ENCODE assay signal across 13 mouse cellular contexts in genomic region chr6:13082881-13083280, GRCm38 (mm10). TPM values are rescaled to one million over a fixed set of nuclear protein-coding genes. Genes with fewer than 3 reads are reported as not detected.
DNase-seq lines count a peak whose midpoint lies in the region; ATAC-seq lines count a peak whose summit lies in the region.
"Had no signal": no experiment of that assay in that cellular context is flagged by ENCODE, and none has a peak within 500 bp of the region (broad histone marks: within the 10 kb centered on the region; RNA-seq: fewer than 3 reads in every experiment).

No protein-coding gene starts in this region.

- H3K4me2 ChIP-seq in hindbrain, embryonic 16.5 days (ENCODE audit: low read length), result no peak overlapping the region
- H3K4me2 ChIP-seq in hindbrain, embryonic 13.5 days, result no peak overlapping the region
- H3K4me2 ChIP-seq: heart, embryonic 15.5 days; liver, embryonic 11.5 days had no signal

- H3K36me3 ChIP-seq in hindbrain, embryonic 16.5 days (ENCODE audit: control insufficient read depth, insufficient read depth, low read length), result peaks cover 48% of the 10 kb centered on the region
- H3K36me3 ChIP-seq in hindbrain, embryonic 13.5 days, result peaks cover 69% of the 10 kb centered on the region
- H3K36me3 ChIP-seq in embryonic facial prominence, embryonic 10.5 days (replicated peaks), result peaks cover 69% of the 10 kb centered on the region

- no peaks in the 10 kb centered on the region for H3K9me3 ChIP-seq in hindbrain, embryonic 16.5 days (ENCODE audit: control insufficient read depth, low read length)
- no peaks in the 10 kb centered on the region for H3K9me3 ChIP-seq in hindbrain, embryonic 13.5 days
- H3K9me3 ChIP-seq in embryonic facial prominence, embryonic 10.5 days, result no peaks in the 10 kb centered on the region
- H3K9me3 ChIP-seq: heart, embryonic 15.5 days had no signal

- 76% methylated on average over 9 of the region's 9 CpGs for whole genome bisulfite sequencing in hindbrain, embryonic 16.5 days
- 92% methylated on average over 9 of the region's 9 CpGs for WGBS in hindbrain, embryonic 13.5 days
- WGBS in embryonic facial prominence, embryonic 10.5 days, result 92% methylated on average over 9 of the region's 9 CpGs

- no peaks in the 10 kb centered on the region for H3K27me3 ChIP-seq in hindbrain, embryonic 16.5 days (replicated peaks; ENCODE audit: control insufficient read depth, insufficient read depth, low read length)
- H3K27me3 ChIP-seq in hindbrain, embryonic 13.5 days, result no peaks in the 10 kb centered on the region
- no peaks in the 10 kb centered on the region for H3K27me3 ChIP-seq in embryonic facial prominence, embryonic 10.5 days (replicated peaks; ENCODE audit: low read depth, poor library complexity, severe bottlenecking)
- H3K27me3 ChIP-seq: heart, embryonic 15.5 days had no signal

- H3K4me3 ChIP-seq in hindbrain, embryonic 16.5 days (ENCODE audit: low read length), result no peak overlapping the region
- H3K4me3 ChIP-seq in hindbrain, embryonic 13.5 days, result no peak overlapping the region
- H3K4me3 ChIP-seq in embryonic facial prominence, embryonic 10.5 days, result no peak overlapping the region
- H3K4me3 ChIP-seq: erythroblast, embryonic 14.5 days; heart, embryonic 15.5 days had no signal

- no peak overlapping the region for H3K27ac ChIP-seq in hindbrain, embryonic 16.5 days (ENCODE audit: low read depth, low read length)
- H3K27ac ChIP-seq in hindbrain, embryonic 13.5 days, result no peak overlapping the region
- H3K27ac ChIP-seq in embryonic facial prominence, embryonic 10.5 days (replicated peaks), result no peak overlapping the region
- H3K27ac ChIP-seq: heart, embryonic 15.5 days had no signal

- no peak overlapping the region for H3K9ac ChIP-seq in hindbrain, embryonic 16.5 days (ENCODE audit: low read depth, low read length)
- no peak overlapping the region for H3K9ac ChIP-seq in hindbrain, embryonic 13.5 days
- H3K9ac ChIP-seq: heart, embryonic 15.5 days had no signal

- H3K4me1 ChIP-seq in hindbrain, embryonic 16.5 days (ENCODE audit: control insufficient read depth, insufficient read depth, low read depth, low read length), result no peaks in the 10 kb centered on the region
- H3K4me1 ChIP-seq in hindbrain, embryonic 13.5 days (replicated peaks), result no peaks in the 10 kb centered on the region
- no peaks in the 10 kb centered on the region for H3K4me1 ChIP-seq in embryonic facial prominence, embryonic 10.5 days
- H3K4me1 ChIP-seq: heart, embryonic 15.5 days had no signal

- DNase-seq in cerebellum, postnatal 10 days, result peak; percentile 53 to 79
- DNase-seq in layer of hippocampus, adult 9-11 months, result peak; percentile 50
- DNase-seq in right cerebral cortex, postnatal 10 days (ENCODE audit: low spot score in 2 of 2), result peak; percentile 72 to 79
- DNase-seq in embryo, embryonic 10.5 days (ENCODE audit: low spot score), result no peak
- no peak for DNase-seq in urinary bladder, postnatal 14 days (ENCODE audit: low spot score)
- DNase-seq in embryonic facial prominence, embryonic 10.5 days (ENCODE audit: low spot score), result no peak
- DNase-seq: kidney, adult 9 months; lung, postnatal 4 days had no signal

- peak; percentile 63; the same call in 1 of the 2 replicates for ATAC-seq in hindbrain, embryonic 16.5 days
- no peak for ATAC-seq in hindbrain, embryonic 13.5 days (ENCODE audit: low FRiP score)

RNA-seq across cellular contexts. Expression of gene Tmem106b, which starts 13.3 kb away (rescaled TPM):
- 37.2 and 40.9 TPM in 2 replicates for polyA plus RNA-seq in hindbrain, embryonic 16.5 days (2015; fragmentation: Nextera tagmentation; extraction: Ambion mirVana)
- polyA plus RNA-seq in hindbrain, embryonic 13.5 days (2015; fragmentation: Nextera tagmentation; extraction: Ambion mirVana), result 35.0 and 37.7 TPM in 2 replicates
- 18.9 and 19.6 TPM in 2 replicates for polyA plus RNA-seq in embryonic facial prominence, embryonic 10.5 days (2016; fragmentation: Nextera tagmentation; extraction: Ambion mirVana)

Comparison
In these comparisons a context has a peak if more than half of its experiments do, and no peak if none do; other contexts are left out.
1. DNase-seq: peak in cerebellum, postnatal 10 days (2 of 2), layer of hippocampus, adult 9-11 months (single experiment) and right cerebral cortex, postnatal 10 days (2 of 2); none in embryo, embryonic 10.5 days (single experiment), urinary bladder, postnatal 14 days (single experiment) and embryonic facial prominence, embryonic 10.5 days (single experiment).